Mouse (Mus musculus): ENCODE results near the gene Kyat3. TPM values are rescaled to one million over a fixed set of nuclear protein-coding genes. Genes with fewer than 3 reads are reported as not detected.

Kyat3 gene
- polyA plus RNA-seq (2017; shearing (Covaris generic)) = 4.2 TPM

GRCm38 (mm10) chr3:142700442-142701322, at the start of gene Kyat3:
Kyat3 (plus strand) TSS chr3:142701051.

GRCm38 (mm10) chr3:142764995-142765777, 64.3 kb downstream of the Kyat3 start, which contains the start of gene Gtf2b:
Gtf2b (plus strand) TSS chr3:142765045.

Other genes starting within 250 kb of the Kyat3 start
- 36.6 TPM for gene Gbp5, start 207.1 kb upstream of the Kyat3 start, polyA plus RNA-seq (2017; shearing (Covaris generic))
- gene Gbp7, start 170.7 kb upstream of the Kyat3 start, polyA plus RNA-seq (2017; shearing (Covaris generic)) = 168 TPM
- gene Gbp3, start 141.0 kb upstream of the Kyat3 start, polyA plus RNA-seq (2017; shearing (Covaris generic)) = 89.0 TPM
- gene Gbp2b, start 106.2 kb upstream of the Kyat3 start, polyA plus RNA-seq (2017; shearing (Covaris generic)) = 27.3 TPM
- 89.6 TPM for gene Gbp2, start 80.4 kb upstream of the Kyat3 start, polyA plus RNA-seq (2017; shearing (Covaris generic))
- gene Gtf2b, start 64.0 kb downstream of the Kyat3 start, polyA plus RNA-seq (2017; shearing (Covaris generic)) = 77.3 TPM
- 65.1 TPM for gene Pkn2, start 181.0 kb downstream of the Kyat3 start, polyA plus RNA-seq (2017; shearing (Covaris generic))

Measured in CD4-positive, CD25-positive, alpha-beta regulatory T cell (primary cell).